Mouse (Mus musculus): ENCODE measurements at regions not wholly inside any gene's neighbourhood (a gene's known extent, or its start where the extent isn't known, plus 50 kb on each side); places are given as distances from the start of the nearest gene placed in this dataset.
"Not testable (repeated sequence)": the region's sequence is repeated elsewhere in the genome, so short reads cannot be mapped to it uniquely, and the experiment has no call there.

DNA sequence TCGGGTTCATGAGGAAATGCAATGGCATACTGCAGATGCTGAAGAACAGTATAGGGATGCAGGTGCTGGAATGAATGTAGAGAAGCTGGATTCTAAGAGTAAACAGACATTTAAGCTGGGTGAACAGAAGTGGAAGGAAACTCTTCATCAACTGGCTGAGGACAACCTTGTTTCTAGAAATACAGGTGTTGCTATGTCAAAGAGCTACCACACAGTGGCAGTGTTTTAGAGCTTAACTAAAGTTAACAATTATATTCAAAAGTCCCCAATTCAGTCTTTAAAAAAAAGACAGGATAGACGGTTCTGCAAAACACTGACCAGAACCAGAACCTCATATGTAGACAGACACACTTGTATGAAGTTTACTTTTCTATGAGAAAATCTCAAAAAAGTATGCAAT lies 188.1 kb upstream of the Cdh8 start:
- H3K9ac ChIP-seq; ATAC-seq (ENCODE audit: insufficient number of reproducible peaks, low FRiP score, low TSS enrichment, low read depth); H3K27me3 ChIP-seq; H3K4me3 ChIP-seq; H3K9me3 ChIP-seq; H3K36me3 ChIP-seq; H3K4me2 ChIP-seq; H3K4me1 ChIP-seq; H3K27ac ChIP-seq: not testable (repeated sequence)
- 57% methylated on average over 2 of the region's 2 CpGs for WGBS

DNA sequence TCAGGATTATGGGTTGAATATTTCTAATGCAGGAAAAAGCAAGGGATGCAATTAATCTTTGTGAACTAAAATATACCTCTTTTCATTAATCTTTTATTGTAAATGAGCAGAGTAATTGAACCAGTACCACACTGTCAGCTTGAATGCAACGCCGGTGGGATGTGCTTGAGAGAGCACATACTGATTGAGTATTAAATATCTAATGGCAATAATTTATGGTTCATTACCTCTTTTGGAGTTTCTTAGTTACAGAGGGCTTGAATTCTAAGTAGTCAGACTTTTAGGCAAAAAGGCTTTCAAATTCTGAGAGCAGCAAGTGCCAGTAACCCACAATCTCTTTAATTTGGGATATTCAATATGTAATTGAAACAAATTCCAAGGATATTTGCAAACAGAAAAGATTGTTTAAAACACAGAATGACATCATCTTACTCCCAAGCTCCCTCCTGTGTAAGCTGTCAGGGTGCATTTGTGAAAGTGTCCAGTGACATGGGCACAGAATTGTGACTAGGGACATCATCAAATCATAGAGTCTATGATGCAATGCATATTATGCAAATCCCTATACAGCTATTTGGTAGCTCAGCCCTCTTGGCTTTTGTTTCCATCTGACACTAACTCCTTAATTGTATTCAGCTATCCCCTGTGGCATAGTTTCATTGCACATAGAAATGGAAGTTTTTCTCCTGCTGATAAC lies 175.2 kb upstream of the Cdh8 start:
- no peaks in the 10 kb centered on the region for H3K9me3 ChIP-seq
- no peak overlapping the region for H3K4me3 ChIP-seq
- no peak overlapping the region for H3K4me2 ChIP-seq
- 86% methylated on average over 2 of the region's 2 CpGs for WGBS
- no peak for ATAC-seq (ENCODE audit: insufficient number of reproducible peaks, low FRiP score, low TSS enrichment, low read depth)
- no peaks in the 10 kb centered on the region for H3K4me1 ChIP-seq
- H3K27ac ChIP-seq: no peak overlapping the region
- no peaks in the 10 kb centered on the region for H3K36me3 ChIP-seq
- no peaks in the 10 kb centered on the region for H3K27me3 ChIP-seq
- no peak overlapping the region for H3K9ac ChIP-seq

DNA sequence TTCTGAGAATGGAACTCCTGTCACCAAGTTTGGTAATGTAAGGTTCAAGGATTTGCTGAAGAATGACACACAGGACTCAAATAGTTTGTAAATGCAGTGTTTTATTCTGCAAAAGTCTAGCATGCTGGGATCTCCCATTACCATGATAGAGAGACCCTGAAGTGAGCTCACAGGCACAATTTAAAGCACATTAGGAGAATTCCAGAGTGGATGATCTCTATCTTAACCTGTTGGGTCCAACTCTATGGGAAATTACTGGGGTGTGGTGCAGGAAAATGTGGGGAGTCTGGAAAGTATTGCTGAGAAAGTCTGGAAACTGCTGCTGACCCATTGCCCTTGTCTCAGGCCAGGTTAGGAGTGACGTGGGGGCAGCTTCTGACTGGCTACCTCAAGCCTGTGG lies 127.8 kb upstream of the Cdh8 start:
- Histone ChIP-seq H3K27me3 (no peaks in the 10 kb centered on the region), H3K4me3 (no peak overlapping the region), H3K27ac (no peak overlapping the region), H3K9me3 (no peaks in the 10 kb centered on the region), H3K4me1 (no peaks in the 10 kb centered on the region), H3K9ac (no peak overlapping the region), H3K36me3 (no peaks in the 10 kb centered on the region), H3K4me2 (no peak overlapping the region)
- WGBS: 56% methylated on average over 1 of the region's 1 CpGs
- ATAC-seq (ENCODE audit: insufficient number of reproducible peaks, low FRiP score, low TSS enrichment, low read depth): no peak

DNA sequence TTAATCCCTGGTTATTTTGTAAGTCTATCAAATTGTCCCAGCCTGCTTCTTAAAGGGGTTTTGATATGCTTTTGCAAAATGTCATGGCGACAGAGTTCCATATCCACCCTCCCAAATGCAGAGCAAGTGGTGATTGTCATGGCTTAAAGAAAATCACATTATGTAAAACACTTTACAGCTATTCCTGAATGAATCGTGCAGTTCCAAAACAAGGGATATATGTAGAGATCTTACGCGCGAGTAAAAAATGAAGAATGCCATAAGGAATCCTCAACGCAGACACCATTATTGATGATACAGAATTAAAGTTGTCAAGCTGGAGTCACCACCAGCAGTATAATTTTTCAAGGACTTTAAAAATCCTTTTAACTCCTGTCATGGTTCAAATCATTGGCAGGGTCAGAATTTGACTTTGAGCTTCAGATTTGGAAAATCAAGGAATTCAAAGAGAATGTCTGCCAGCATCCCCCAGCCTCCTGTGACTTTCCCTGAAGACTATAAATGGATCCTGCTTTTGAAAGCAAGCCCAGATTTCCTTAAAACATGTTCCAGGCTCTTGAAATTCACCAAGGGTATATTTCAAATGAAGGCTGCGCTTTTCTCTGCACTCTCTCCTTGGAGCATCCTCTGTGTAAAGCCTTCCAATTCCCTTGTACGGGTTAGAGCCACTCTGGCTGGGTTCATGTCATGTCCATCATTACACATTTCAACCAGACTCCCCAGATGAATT lies 116.6 kb upstream of the Cdh8 start:
- Histone ChIP-seq H3K4me3 (no peak overlapping the region), H3K4me1 (no peaks in the 10 kb centered on the region), H3K27ac (no peak overlapping the region), H3K9ac (no peak overlapping the region), H3K9me3 (no peaks in the 10 kb centered on the region), H3K36me3 (no peaks in the 10 kb centered on the region), H3K4me2 (no peak overlapping the region), H3K27me3 (no peaks in the 10 kb centered on the region)
- 78% methylated on average over 8 of the region's 8 CpGs for WGBS
- ATAC-seq (ENCODE audit: insufficient number of reproducible peaks, low FRiP score, low TSS enrichment, low read depth): no peak

DNA sequence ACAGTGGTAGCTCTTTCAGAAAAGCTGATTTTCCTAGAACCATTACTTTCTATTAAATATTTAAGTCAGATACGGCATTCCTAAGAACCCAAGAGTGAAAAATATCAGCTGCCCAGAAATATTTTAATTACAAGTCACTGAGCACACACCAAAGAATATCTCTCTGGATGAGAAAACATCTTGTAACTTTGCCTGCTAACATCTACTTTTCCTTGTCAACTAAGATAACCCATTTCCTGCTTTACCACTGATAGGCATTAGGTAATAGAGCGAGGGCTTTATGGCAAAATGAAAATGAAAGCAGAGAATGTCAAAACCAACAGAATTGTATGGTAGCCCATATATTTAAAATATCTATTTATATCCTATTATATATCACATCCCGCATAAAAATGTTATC lies 85.8 kb upstream of the Cdh8 start:
- no peaks in the 10 kb centered on the region for H3K27me3 ChIP-seq
- H3K9me3 ChIP-seq: no peaks in the 10 kb centered on the region
- no peak for ATAC-seq (ENCODE audit: insufficient number of reproducible peaks, low FRiP score, low TSS enrichment, low read depth)
- H3K9ac ChIP-seq: no peak overlapping the region
- 85% methylated on average over 3 of the region's 3 CpGs for WGBS
- no peaks in the 10 kb centered on the region for H3K4me1 ChIP-seq
- H3K36me3 ChIP-seq: no peaks in the 10 kb centered on the region
- H3K4me3 ChIP-seq: no peak overlapping the region
- H3K27ac ChIP-seq: no peak overlapping the region
- H3K4me2 ChIP-seq: no peak overlapping the region

All from limb, embryonic 15.5 days (tissue).